Mouse (Mus musculus) liver, embryonic 12.5 days (tissue): Measurements from ENCODE around the gene Ptprg. TPM values are rescaled to one million over a fixed set of nuclear protein-coding genes. Genes with fewer than 3 reads are reported as not detected.

Experiments
- ATAC-seq: fragments of 200-750 bp; cut with Nextera tagmentation; 2 replicates; pipeline ENCODE4 v1.8.0; 2017; ENCODE audit warnings: moderate number of reproducible peaks, mild to moderate bottlenecking, moderate library complexity
- H3K27ac ChIP-seq: fragments of 300-500 bp; sonication (generic); 2 replicates; pipeline ENCODE4 v1.5.1; 2016; ENCODE audit warnings: mild to moderate bottlenecking
- H3K27me3 ChIP-seq: fragments of 300-500 bp; sonication (generic); replicated peaks from 2 replicates; pipeline ENCODE4 v1.6.1; 2016; ENCODE audit warnings: mild to moderate bottlenecking, moderate library complexity
- H3K36me3 ChIP-seq: fragments of 300-500 bp; sonication (generic); 2 replicates; pipeline ENCODE4 v1.6.1; 2016; ENCODE audit warnings: mild to moderate bottlenecking, moderate library complexity
- H3K4me1 ChIP-seq: fragments of 300-500 bp; sonication (generic); 2 replicates; pipeline ENCODE4 v1.6.1; 2016
- H3K4me2 ChIP-seq: fragments of 300-500 bp; sonication (generic); 2 replicates; pipeline ENCODE4 v1.6.1; 2016; ENCODE audit warnings: mild to moderate bottlenecking, moderate library complexity
- H3K4me3 ChIP-seq: fragments of 300-500 bp; sonication (generic); 2 replicates; pipeline ENCODE4 v1.5.1; 2016; ENCODE audit warnings: mild to moderate bottlenecking, moderate library complexity
- H3K9ac ChIP-seq: fragments of 300-500 bp; sonication (generic); 2 replicates; pipeline ENCODE4 v1.6.1; 2016; ENCODE audit warnings: mild to moderate bottlenecking, moderate library complexity
- H3K9me3 ChIP-seq: fragments of 300-500 bp; sonication (generic); replicated peaks from 2 replicates; pipeline ENCODE4 v1.6.1; 2016; ENCODE audit warnings: mild to moderate bottlenecking, moderate library complexity
- WGBS: fragments of 180-500 bp; shearing (Covaris S2); methylation state at CpG from one replicate; pipeline ENCODE4 v1.1.7; 2016; ENCODE audit not compliant: insufficient replicate concordance; 5-methylcytosine and 5-hydroxymethylcytosine counted together
- polyA plus RNA-seq: library from polyadenylated mRNA; unstranded; fragments of >200 nt; fragmentation: Nextera tagmentation; extraction: Ambion mirVana; gene quantifications from 2 replicates; pipeline ENCODE4 v1.2.1, GENCODE M21; 2016

The Ptprg gene
- polyA plus RNA-seq, 1 experiment from 2014 or later, result 4.8 TPM

DNA sequence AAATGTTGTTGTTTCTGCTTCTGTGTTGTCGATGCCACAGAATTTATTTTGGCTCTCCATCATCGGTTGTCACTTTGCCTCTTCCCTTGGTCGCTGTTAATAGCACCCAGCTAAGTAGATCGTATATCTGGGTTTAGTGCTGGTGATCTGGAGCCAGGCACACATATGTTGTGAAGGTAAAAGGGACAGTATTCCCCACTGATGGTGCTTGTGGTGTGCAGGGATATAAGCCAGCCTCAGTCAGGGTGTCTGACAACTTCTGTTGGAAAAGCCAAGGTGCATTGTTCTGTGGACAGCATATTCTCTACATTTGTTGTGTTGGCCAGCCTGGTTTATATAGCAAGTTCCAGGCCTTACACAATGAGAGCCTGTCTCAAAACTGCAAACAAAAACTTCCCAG, 428.4 kb downstream of the Ptprg start:
- Histone ChIP-seq H3K27me3 (no peaks in the 10 kb centered on the region), H3K9me3 (no peaks in the 10 kb centered on the region), H3K4me2 (no peak overlapping the region), H3K4me3 (no peak overlapping the region), H3K9ac (no peak overlapping the region), H3K4me1 (peaks cover 4% of the 10 kb centered on the region; the same call in 1 of the 2 replicates), H3K27ac (no peak overlapping the region), H3K36me3 (no peaks in the 10 kb centered on the region)
- 76% methylated on average over 4 of the region's 4 CpGs for WGBS
- ATAC-seq, result no peak

DNA sequence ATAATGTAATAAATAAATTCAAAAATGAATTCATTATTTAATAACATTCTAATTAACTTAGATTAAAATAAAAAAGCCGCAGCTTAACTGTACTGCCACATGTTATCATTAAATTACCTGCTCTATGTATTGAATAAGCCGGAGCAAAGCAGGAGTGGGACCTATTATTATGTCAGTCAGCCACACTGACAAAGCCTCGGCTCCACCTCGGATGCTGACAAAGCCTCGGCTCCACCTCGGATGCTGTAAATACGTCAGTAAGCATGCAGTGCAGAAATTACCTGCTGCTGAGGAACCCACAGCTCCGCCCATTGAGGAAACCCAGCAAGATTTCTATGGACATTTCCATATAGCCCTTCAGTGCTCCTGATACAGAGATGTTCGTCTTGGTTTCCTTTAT, 429.7 kb downstream of the Ptprg start:
- Histone ChIP-seq H3K36me3 (no peaks in the 10 kb centered on the region), H3K27me3 (no peaks in the 10 kb centered on the region), H3K9me3 (no peaks in the 10 kb centered on the region), H3K4me3 (no peak overlapping the region), H3K4me2 (no peak overlapping the region), H3K27ac (no peak overlapping the region), H3K4me1 (peaks cover 4% of the 10 kb centered on the region; the same call in 1 of the 2 replicates), H3K9ac (no peak overlapping the region)
- ATAC-seq, result no peak
- 59% methylated on average over 9 of the region's 9 CpGs for WGBS

DNA sequence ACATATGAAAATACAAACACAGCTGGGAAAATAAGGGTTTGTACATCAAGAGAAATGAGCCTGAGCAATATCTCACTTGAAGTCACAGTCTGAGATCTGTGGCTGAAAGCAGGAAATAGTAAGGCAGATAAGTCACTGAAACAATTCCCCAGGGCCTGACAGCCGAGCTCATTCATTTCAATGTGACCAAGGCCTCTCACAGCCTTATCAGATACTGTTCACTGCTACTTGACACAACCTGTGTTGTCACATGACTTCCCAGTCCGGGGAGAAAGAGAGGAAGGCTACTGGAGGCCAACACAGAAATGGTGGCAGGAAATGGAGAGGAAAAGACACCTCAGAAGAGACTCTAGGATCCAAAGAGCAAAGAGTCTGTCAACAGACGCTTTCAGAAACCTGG, 430.8 kb downstream of the Ptprg start:
- ATAC-seq, result no peak
- no peaks in the 10 kb centered on the region for H3K36me3 ChIP-seq

DNA sequence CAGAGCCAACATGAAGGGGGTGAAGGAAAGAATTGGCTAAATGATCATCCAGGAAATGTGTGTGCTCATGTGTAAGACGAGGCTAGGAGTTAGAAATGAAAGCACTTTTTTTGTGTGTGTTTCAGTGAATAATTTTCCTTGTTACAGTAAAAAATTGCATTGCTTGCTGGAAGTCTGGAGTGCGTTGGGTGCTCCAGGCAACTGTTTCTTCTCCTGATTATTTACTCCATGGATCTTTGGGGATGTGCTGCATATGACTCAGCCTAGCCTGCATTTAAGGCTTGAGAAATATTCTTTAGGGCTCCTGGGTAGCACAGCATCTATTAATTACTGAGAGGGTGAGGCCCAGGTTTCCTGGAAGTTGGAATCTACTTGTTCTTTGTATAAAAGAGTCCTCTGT, 435.6 kb downstream of the Ptprg start:
- H3K9me3 ChIP-seq, result no peaks in the 10 kb centered on the region
- H3K4me2 ChIP-seq, result no peak overlapping the region
- 64% methylated on average over 2 of the region's 2 CpGs for WGBS
- H3K36me3 ChIP-seq, result no peaks in the 10 kb centered on the region
- no peaks in the 10 kb centered on the region for H3K27me3 ChIP-seq
- H3K4me3 ChIP-seq, result no peak overlapping the region
- H3K27ac ChIP-seq, result no peak overlapping the region
- no peak for ATAC-seq
- peaks cover 3% of the 10 kb centered on the region; the same call in 1 of the 2 replicates for H3K4me1 ChIP-seq
- no peak overlapping the region for H3K9ac ChIP-seq

More for the DNA sequence above, 430.8 kb downstream of the Ptprg start:
- Histone ChIP-seq H3K4me3 (no peak overlapping the region), H3K9ac (no peak overlapping the region), H3K4me1 (peaks cover 4% of the 10 kb centered on the region; the same call in 1 of the 2 replicates), H3K4me2 (no peak overlapping the region), H3K27ac (no peak overlapping the region), H3K9me3 (no peaks in the 10 kb centered on the region), H3K27me3 (no peaks in the 10 kb centered on the region)
- WGBS, result 9% methylated on average over 3 of the region's 3 CpGs

DNA sequence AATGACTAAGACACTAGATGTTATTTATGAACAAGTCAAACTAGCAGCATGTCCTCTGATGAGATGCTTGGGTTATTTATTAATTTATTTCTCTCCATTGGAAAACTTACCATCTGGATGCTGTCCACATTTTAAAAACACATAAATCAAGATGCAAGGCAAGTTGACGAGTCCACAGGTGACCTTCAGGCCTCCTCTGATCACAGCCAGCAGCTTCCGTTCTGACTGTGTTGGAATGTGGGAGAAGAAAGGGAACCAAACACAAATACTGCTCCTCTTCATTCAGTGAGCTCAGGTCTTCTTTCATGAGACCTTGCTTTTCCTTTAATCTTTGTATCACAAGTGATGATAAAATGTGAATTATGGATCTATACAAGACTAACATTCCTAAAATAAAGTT, 437.8 kb downstream of the Ptprg start:
- Histone ChIP-seq H3K9me3 (no peaks in the 10 kb centered on the region), H3K27ac (no peak overlapping the region), H3K4me2 (no peak overlapping the region), H3K4me1 (no peaks in the 10 kb centered on the region), H3K9ac (no peak overlapping the region), H3K36me3 (no peaks in the 10 kb centered on the region), H3K4me3 (no peak overlapping the region), H3K27me3 (no peaks in the 10 kb centered on the region)
- WGBS, result 73% methylated on average over 2 of the region's 2 CpGs
- no peak for ATAC-seq

DNA sequence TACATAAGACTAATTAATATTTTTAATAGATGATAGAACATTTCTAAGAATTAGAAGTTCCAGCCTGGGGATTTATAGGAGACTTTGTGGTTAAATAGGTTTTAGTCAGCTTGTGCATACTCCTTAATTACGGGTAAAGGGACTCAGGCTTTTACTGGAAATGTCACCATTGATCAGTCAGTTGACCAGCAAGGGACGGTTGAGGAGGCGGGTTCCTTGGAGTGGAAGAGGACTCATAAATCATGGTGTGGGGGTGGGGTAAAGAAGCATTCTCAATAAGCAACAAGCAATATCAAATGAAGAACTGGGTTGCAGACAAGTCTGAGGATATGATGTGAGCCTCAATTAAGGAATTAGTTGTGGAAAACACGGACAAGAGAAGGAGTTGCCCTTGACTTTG, 438.8 kb downstream of the Ptprg start:
- no peak overlapping the region for H3K27ac ChIP-seq
- H3K27me3 ChIP-seq, result no peaks in the 10 kb centered on the region
- no peak overlapping the region for H3K4me2 ChIP-seq
- no peaks in the 10 kb centered on the region for H3K9me3 ChIP-seq
- 38% methylated on average over 4 of the region's 4 CpGs for WGBS
- no peaks in the 10 kb centered on the region for H3K36me3 ChIP-seq
- no peak overlapping the region for H3K9ac ChIP-seq
- H3K4me3 ChIP-seq, result no peak overlapping the region
- H3K4me1 ChIP-seq, result no peaks in the 10 kb centered on the region
- ATAC-seq, result no peak

DNA sequence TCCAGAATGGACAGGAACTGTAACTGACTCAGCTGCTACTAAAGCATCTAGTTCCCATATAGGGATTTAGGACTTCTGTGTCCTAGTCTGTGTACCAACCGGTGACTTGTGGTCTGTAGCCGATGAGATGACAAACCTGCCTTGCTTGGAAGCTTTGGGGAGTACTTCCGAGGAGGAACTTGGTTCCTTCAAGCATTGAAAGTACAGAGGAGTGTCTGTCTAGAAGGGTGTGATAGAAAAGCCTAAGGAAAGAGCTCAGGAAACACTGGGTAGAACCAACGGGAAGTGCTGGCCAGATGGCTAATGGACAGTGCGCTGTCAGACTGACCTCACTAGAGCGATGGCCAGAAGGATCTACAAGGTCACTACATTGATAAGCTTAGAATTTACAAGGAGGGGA, 439.2 kb downstream of the Ptprg start:
- 25% methylated on average over 6 of the region's 6 CpGs for WGBS
- no peak for ATAC-seq
- H3K27me3 ChIP-seq, result no peaks in the 10 kb centered on the region

DNA sequence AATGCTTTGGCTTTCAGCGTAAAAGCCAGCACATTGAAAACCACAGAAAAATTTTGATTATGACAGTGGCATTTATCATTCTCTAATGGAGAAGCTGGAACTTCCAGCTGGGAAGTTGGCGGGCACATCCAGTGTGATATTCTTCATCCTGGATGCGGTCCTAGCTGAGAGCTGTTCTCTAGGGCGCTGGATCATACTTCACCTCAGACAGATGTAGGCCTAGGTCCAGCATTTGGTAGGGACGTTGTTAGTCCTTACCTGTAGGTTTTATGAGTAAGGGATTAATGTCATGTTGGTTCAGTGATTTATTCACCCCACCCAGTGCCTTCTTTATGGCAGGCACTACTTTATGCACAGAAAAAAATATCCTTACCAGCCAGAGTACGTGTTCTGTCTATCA, 444.2 kb downstream of the Ptprg start:
- H3K36me3 ChIP-seq, result no peaks in the 10 kb centered on the region
- no peak overlapping the region for H3K9ac ChIP-seq
- no peak overlapping the region for H3K27ac ChIP-seq
- no peaks in the 10 kb centered on the region for H3K27me3 ChIP-seq
- no peak overlapping the region for H3K4me2 ChIP-seq
- H3K9me3 ChIP-seq, result no peaks in the 10 kb centered on the region
- WGBS, result 75% methylated on average over 6 of the region's 6 CpGs
- ATAC-seq, result no peak
- no peaks in the 10 kb centered on the region for H3K4me1 ChIP-seq
- H3K4me3 ChIP-seq, result no peak overlapping the region

More for the DNA sequence above, 439.2 kb downstream of the Ptprg start:
- no peaks in the 10 kb centered on the region for H3K4me1 ChIP-seq
- H3K4me2 ChIP-seq, result no peak overlapping the region
- no peaks in the 10 kb centered on the region for H3K36me3 ChIP-seq
- no peak overlapping the region for H3K27ac ChIP-seq
- no peak overlapping the region for H3K4me3 ChIP-seq
- H3K9me3 ChIP-seq, result no peaks in the 10 kb centered on the region
- no peak overlapping the region for H3K9ac ChIP-seq

DNA sequence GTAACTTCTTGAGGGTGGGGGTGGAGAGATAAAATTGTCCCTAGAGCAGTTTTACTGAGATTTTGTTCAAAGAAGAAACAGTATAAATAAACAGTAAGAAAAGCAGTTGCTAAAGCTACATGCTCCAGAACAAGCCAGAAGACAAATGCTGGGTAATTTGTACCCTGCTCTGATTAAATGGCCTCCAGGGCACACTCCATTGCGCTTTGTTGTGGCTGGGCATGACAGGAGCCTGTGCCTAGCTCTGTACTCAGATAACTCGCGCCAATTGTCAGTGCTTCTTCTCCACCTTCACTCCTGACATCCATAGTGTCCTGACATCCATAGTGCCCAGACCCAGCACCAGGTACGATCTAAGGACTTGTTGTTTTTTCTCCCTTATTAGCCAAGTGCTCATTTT, 445.1 kb downstream of the Ptprg start:
- no peak overlapping the region for H3K4me2 ChIP-seq
- 66% methylated on average over 4 of the region's 4 CpGs for WGBS
- H3K27ac ChIP-seq, result no peak overlapping the region
- H3K9me3 ChIP-seq, result no peaks in the 10 kb centered on the region
- H3K27me3 ChIP-seq, result no peaks in the 10 kb centered on the region
- no peaks in the 10 kb centered on the region for H3K36me3 ChIP-seq
- no peak overlapping the region for H3K9ac ChIP-seq
- no peaks in the 10 kb centered on the region for H3K4me1 ChIP-seq
- no peak overlapping the region for H3K4me3 ChIP-seq
- no peak for ATAC-seq

DNA sequence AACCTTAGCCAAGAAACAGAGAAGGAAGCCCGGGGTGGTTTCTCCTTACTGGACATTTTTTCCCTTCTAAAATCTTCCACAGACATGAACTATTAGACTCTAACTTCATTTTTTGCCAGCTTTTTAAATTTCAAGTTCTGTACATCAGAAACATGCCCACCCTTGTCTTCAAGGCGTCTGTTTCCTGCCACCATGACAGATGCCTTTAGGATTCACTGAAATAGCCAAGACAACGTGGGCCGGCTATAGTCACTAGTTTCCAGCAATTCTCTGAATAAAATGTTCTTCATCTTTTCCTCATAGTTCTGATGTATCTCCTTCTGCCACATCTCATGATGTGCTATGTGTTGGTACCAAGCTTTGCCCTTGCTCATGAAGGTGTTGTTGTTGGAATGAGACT, 450.7 kb downstream of the Ptprg start:
- 71% methylated on average over 4 of the region's 4 CpGs for WGBS
- no peak for ATAC-seq
- Histone ChIP-seq H3K27ac (no peak overlapping the region), H3K4me2 (no peak overlapping the region), H3K9ac (no peak overlapping the region), H3K4me1 (no peaks in the 10 kb centered on the region), H3K27me3 (no peaks in the 10 kb centered on the region), H3K4me3 (no peak overlapping the region), H3K36me3 (no peaks in the 10 kb centered on the region), H3K9me3 (no peaks in the 10 kb centered on the region)

DNA sequence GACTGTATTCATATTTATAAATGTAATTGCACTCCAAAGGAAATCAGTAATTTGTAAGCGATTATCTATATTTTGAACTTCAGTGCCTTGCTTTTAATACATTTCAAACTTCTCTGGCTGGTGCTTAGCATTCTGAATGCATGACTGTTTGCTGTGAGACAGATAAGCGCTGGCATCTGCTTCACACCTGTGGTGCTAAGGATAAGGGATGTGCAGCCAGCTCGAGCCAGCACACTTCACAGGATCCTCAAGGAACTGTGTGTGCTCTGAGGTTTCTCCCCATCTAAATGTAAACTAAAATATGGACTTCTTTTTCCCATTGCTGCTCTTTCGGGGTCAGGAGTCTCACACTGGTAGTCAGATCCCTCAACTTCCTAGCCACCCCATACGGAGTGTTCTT, 458.4 kb downstream of the Ptprg start:
- Histone ChIP-seq H3K9me3 (no peaks in the 10 kb centered on the region), H3K4me3 (no peak overlapping the region), H3K4me2 (no peak overlapping the region), H3K27me3 (no peaks in the 10 kb centered on the region), H3K27ac (no peak overlapping the region), H3K4me1 (no peaks in the 10 kb centered on the region), H3K9ac (no peak overlapping the region), H3K36me3 (no peaks in the 10 kb centered on the region)
- WGBS, result 62% methylated on average over 5 of the region's 5 CpGs
- ATAC-seq, result no peak

DNA sequence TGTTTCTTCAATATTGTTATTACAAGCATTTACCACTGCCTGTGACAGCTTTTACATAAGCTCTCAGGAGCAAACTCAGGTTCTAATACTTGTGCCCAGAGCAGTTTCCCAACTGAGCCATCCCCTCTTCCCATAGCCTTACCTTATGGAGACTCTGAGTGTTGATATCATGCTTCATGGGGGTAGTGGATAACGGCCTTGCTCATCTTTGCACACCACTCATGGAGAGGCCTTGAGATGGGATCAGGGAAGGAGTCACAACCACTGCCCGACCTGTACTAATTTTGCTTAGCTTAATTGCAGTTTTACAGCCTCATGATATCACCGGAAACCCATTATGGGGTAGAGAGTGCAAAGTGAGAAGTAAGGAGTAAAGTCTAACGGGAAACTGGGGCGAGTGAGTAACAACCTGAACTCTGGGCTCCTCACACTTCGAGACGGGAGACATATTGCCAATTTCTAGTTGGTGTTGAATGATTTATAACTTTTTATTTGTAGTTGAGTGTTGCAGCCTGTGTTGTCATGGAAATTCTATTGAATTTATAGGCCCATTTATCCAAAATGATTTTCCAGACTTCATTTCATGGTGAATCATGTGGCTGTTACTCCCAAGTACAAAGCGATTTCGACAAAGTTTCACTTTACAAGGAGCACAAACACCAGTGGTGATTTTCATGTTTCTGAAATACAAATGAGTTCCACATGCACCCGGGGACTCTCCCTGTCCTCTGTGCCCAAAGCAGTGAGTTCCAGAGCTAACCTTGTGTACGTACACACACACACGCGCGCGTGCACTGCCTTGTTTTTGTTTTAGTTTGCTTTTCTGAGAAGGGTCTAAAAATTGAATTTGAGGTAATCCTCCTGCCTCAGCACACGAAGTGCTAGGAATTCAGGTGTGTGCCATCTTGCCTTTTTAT, 472.7 kb downstream of the Ptprg start:
- ATAC-seq, result no peak
- no peaks in the 10 kb centered on the region for H3K4me1 ChIP-seq

More for the DNA sequence above, 472.7 kb downstream of the Ptprg start:
- H3K9me3 ChIP-seq, result no peaks in the 10 kb centered on the region
- no peaks in the 10 kb centered on the region for H3K36me3 ChIP-seq
- no peak overlapping the region for H3K4me3 ChIP-seq
- H3K9ac ChIP-seq, result no peak overlapping the region
- no peaks in the 10 kb centered on the region for H3K27me3 ChIP-seq
- no peak overlapping the region for H3K4me2 ChIP-seq
- H3K27ac ChIP-seq, result no peak overlapping the region
- WGBS, result 76% methylated on average over 16 of the region's 16 CpGs
